Mouse (Mus musculus): ENCODE measurements at regions not wholly inside any gene's neighbourhood (a gene's known extent, or its start where the extent isn't known, plus 50 kb on each side); places are given as distances from the start of the nearest gene placed in this dataset.
A peak's percentile ranks its signal among the peaks of the same experiment; 100 is the strongest.
"Not testable (repeated sequence)": the region's sequence is repeated elsewhere in the genome, so short reads cannot be mapped to it uniquely, and the experiment has no call there.

GRCm38 (mm10) chr2:43072964-43073619 lies 419.7 kb upstream of the Lrp1b start:
- no peak for DNase-seq (ENCODE audit: low read depth, low spot score)

DNA sequence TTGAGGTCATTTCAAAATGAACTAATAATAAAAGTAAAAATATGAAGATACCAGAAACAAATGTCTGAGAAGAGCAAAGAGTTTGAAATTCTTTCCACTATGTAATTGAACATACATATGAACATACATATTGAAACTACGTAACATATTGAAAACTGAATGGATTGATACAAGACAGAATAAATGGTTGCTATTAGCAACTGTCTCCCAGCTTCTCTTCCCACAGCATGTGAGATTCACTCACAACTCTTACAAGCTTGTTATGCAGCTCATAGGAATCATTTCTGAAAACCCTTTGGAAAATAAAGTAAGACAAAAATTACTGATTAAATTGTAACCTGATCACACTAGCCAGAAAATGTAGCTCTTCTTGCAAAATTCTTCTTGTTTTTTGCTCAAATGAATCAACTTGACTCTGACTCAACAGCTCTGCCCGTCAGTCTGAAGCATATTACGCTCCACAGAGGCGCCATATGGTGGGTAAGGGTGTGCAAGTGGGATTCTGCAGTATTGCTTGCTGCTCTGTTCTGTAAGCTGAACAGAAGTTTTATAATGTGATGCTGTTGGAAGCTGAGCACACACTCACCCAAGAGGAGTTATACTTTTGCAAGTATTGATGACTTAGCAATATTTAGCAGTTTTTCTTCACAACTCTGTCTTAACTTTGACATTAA lies 444.3 kb upstream of the Lrp1b start:
- DNase-seq (ENCODE audit: low read depth, low spot score) = peak; percentile 65

GRCm38 (mm10) chr2:43119862-43120261 lies 435.3 kb upstream of the Kynu start:
- DNase-seq (ENCODE audit: low read depth, low spot score) = peak; percentile 32

- DNase-seq (ENCODE audit: low read depth, low spot score) = no peak
These were observed 401.6 kb upstream of the Kynu start for GRCm38 (mm10) chr2:43153574-43153973.

DNA sequence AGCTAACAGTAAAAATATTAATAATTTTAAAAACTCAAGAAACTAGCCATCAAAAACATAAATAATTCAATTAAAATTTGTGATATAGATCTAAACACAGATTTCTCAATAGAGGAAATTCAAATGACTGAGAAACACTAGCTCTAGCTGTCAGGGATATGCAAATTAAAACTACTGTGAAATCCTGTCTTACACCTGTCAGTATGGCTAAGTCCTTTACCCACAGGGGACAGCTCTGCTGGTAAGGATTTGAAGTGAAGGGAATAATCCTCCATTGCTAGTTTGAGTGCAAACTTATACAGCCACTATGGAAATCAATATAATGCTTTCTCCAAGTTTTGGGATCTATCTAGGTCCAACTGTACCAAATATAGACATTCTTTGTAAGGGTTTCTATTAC lies 373.0 kb upstream of the Kynu start:
- DNase-seq (ENCODE audit: low read depth, low spot score) = no peak

- not testable (repeated sequence) for DNase-seq (ENCODE audit: low read depth, low spot score)
These were observed 359.6 kb upstream of the Kynu start for GRCm38 (mm10) chr2:43195531-43195930.

DNA sequence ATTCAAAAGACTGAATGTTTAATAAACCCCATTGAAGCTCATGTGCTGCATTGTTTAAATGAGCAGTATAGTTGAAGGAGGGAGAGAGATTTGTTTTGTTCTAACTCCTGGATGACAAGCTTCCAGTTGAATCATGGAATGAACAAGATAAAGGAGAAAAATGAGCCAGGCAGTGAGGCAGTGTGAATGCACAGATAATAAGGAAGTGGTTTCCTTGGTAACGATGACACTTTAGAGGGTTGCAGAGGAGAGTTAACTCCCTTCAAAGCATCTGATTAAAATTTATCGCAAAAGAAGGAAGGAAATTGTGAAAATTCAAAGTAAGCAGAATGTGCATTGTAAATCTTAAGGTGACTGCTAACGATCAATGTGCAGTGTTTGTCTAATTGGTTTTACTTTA lies 346.9 kb upstream of the Kynu start:
- peak; percentile 26 for DNase-seq (ENCODE audit: low read depth, low spot score)

DNA sequence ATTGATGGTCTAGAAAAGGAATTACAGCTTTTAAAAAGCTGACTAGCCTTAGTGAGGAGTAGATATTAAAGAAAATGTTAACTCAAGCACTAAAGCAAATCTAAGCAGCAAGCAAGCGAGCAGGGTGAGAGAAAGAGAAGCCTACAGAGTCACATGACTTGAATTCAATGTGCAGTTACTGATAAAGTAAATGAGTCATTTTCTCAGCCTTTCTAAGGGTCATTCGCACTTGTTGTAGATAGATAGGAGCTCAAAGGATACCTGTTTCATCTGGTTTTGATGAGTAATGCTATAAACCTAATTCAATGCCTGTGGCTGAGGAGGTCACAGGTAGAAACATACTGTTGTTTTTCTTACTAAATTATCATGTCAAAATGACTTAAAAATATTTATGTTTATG lies 341.2 kb upstream of the Kynu start:
- DNase-seq (ENCODE audit: low read depth, low spot score) = no peak

GRCm38 (mm10) chr2:43217119-43217518 lies 338.0 kb upstream of the Kynu start:
- no peak for DNase-seq (ENCODE audit: low read depth, low spot score)

GRCm38 (mm10) chr2:43222721-43223120 lies 332.4 kb upstream of the Kynu start:
- no peak for DNase-seq (ENCODE audit: low read depth, low spot score)

DNA sequence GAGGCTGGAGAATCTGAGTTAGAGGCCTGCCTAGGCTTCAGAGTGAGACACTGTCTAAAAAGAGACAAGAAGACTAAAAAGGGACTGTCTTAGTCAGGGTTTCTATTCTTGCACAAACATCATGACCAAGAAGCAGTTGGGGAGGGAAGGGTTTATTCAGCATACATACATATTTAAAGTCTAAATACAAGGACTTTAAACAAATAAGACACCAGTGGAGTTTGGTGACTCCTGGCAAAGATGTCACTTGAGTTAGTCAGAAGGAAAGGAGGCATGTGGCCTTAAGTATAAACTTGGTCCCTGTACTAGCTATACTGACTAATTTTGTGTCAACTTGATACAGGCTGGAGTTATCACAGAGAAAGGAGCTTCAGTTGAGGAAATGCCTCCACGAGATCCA lies 330.4 kb upstream of the Kynu start:
- DNase-seq (ENCODE audit: low read depth, low spot score) = not testable (repeated sequence)

GRCm38 (mm10) chr2:43246786-43247185 lies 308.3 kb upstream of the Kynu start:
- no peak for DNase-seq (ENCODE audit: low read depth, low spot score)

DNA sequence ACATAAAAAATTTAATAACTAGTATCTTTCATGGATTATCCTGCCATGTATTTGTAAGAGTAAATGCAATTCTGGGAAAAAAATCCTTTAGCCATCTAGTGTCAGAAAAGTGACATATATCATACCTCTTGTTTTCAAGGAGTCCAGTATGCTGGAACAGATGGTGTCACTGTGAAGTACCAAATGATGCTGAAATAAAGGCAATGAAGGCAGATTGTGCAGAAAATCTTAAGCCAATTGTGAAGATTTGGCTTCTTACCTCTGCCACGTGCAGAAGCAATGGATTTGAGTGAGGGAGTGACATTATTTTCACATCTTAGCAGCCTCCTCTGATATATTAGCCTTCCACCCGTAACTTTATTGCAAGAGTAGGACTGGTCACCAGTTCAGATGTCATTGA lies 306.5 kb upstream of the Kynu start:
- DNase-seq (ENCODE audit: low read depth, low spot score) = no peak

DNA sequence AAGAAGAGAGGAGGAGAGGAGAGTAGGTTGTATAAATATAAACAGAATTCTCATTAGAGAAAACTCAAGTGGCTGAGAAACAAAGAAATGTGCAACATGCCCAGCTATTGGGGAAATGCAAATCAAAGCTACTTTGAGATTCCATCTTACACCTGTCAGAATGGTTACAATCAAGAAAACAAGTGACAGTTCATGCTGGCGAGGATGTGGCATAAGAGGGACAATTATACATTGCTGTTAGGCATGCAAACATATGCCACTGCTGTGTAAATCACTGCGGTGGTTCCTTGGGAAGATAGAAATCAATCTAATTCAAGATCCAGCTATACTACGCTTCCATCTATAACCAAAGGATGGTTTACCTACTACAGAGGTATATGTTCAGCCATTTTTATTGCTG lies 300.4 kb upstream of the Kynu start:
- no peak for DNase-seq (ENCODE audit: low read depth, low spot score)

DNA sequence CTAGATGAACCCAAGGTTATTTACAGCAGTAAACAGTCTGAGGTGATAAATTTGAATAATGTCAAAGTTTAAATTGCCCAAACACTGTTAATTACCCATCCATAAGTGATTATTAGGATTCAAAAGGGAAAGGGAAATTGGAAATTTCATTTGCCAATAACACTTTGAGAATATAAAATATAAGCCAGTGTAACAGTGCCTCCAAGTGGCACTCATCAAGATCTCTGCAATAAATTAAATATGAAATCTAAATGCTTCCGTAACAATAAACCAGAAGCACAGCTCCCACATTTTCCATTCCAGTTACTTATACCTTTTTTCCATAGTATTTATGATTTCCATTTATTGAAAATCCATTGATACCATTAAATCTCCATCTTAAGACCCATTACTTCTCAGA lies 284.3 kb upstream of the Kynu start:
- DNase-seq (ENCODE audit: low read depth, low spot score) = no peak

GRCm38 (mm10) chr2:43272080-43272479 lies 283.0 kb upstream of the Kynu start:
- no peak for DNase-seq (ENCODE audit: low read depth, low spot score)

GRCm38 (mm10) chr2:43274012-43274411 lies 281.1 kb upstream of the Kynu start:
- no peak for DNase-seq (ENCODE audit: low read depth, low spot score)

DNA sequence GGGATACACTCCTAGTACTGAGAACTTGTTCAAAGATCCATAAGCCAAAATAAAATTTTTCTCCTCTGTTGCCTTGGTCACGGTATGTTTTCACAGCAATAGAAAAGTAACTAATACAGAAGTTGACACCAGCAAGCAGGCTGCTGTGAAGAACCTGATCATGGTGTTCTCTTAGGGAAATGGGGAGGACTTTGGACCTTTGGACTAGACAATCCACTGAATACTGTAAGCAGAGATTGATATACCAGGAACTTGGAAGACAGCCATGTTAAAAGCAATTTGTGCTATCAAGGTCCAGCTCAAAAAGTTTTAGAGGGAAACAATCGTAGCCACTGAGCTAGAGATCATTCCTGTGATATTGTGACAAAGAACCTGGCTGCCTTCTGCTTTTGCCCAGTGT lies 259.3 kb upstream of the Kynu start:
- no peak for DNase-seq (ENCODE audit: low read depth, low spot score)

DNA sequence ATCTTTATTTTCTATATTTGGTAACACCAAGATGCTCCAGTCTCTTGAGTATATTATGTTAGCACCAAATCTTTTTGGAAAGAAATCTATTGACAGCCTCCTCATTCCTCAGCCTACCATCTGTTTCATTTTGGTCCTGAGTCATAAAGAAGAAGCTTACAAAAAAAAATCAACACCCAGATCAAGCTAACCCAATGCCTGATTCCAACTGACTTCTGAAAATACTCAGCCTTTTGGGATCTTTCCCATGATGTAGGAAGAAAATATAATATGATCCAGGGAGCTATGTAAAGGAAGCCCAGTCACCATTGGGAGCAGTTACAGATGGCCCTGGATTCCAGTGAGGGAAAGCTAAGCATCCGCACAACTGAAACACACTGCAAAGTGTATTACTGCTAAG lies 231.3 kb upstream of the Kynu start:
- DNase-seq (ENCODE audit: low read depth, low spot score) = peak; percentile 89

DNA sequence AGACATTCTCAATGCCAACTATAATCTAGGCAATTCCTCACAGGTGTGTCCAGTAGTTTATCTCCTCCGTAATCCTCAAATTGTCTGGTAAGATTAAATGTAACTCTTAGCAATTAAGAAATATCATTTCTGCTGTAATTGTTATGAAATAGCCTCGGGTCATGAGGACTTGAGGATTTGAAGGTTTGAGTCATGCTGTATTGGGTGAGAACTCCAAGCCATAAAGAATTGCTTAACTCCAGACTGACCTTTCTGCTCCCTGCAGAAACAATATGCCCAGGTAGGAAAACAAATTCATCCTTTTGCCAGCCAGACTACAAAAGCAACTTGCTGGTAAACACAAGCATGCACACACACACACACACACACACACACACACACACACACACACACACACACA lies 190.8 kb upstream of the Kynu start:
- no peak for DNase-seq (ENCODE audit: low read depth, low spot score)

DNA sequence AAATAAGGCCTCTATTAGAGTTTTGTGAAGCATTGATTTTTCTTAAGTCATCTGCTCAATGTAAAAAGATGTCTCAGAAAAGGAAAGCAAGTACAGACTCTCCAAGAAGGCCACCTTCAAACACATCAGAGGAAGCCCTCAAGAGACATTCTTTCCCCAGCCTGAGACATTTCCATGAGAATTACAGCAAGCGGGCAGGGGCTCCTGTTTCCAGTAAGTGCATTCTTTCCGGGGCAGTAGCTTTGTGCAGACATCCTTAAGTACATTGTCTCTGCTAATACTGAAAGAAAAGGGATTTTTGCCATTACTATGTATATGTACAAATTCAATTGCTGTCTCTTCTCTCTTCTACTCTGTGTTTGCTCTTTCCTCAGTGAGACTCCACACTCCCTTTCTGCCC lies 189.3 kb upstream of the Kynu start:
- DNase-seq (ENCODE audit: low read depth, low spot score) = no peak

- DNase-seq (ENCODE audit: low read depth, low spot score) = no peak
These were observed 151.8 kb upstream of the Kynu start for GRCm38 (mm10) chr2:43403348-43403747.

DNA sequence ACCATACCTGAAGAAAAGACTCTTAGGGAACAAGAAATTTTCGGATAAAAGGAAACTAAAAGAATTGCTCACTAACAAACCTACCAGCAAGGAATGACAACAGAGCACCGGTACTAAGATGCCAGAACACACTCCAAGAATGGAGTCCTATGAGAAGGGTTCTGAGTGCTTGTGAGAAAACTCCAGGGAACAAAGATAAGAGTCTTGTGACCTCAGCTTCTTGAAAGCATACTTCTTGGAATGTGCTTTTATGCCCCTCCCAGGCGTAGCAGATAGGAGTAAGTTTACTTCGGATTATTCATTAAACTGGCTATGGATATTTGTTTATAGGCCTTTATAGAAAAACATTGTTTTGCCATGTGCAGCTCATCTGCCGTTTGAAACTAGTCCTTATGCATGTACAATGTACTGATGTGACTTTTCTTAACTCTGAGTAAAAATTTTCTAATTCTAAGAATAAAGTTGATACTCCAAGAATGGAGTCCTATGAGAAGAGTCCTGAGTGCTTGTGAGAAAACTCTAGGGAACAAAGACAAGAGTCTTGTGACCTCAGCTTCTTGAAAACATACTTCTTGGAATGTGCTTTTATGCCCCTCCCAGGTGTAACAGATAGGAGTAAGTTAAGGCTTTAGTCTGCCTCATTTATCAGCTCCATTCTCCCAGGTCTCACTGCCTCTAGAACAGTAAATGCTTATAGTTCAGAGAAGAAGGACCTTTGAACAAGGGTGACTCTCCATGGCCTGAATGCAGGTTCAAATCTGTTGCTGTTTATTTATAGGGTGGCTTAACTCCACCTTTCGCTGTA lies 150.8 kb upstream of the Kynu start:
- no peak for DNase-seq (ENCODE audit: low read depth, low spot score)
